Mouse (Mus musculus) erythroblast, embryonic 14.5 days (primary cell): ENCODE data around the gene Tpgs1. TPM values are rescaled to one million over a fixed set of nuclear protein-coding genes. Genes with fewer than 3 reads are reported as not detected.

Experiments
- H3K27me3 ChIP-seq: 2 replicates; pipeline ENCODE4 v1.6.1; 2012; ENCODE audit warnings: inconsistent platforms; ENCODE audit not compliant: control insufficient read depth
- H3K36me3 ChIP-seq: 2 replicates; pipeline ENCODE4 v1.6.1; 2012; ENCODE audit warnings: mild to moderate bottlenecking, inconsistent platforms; ENCODE audit not compliant: control insufficient read depth
- H3K4me1 ChIP-seq: 2 replicates; pipeline ENCODE4 v1.6.1; 2012; ENCODE audit warnings: inconsistent platforms; ENCODE audit not compliant: control insufficient read depth
- H3K4me3 ChIP-seq: replicated peaks from 2 replicates; pipeline ENCODE3; 2012; ENCODE audit warnings: moderate library complexity, mild to moderate bottlenecking, inconsistent platforms
- H3K9me3 ChIP-seq: 2 replicates; pipeline ENCODE4 v1.6.1; 2012; ENCODE audit warnings: low read length, inconsistent platforms, mixed read lengths; ENCODE audit not compliant: control insufficient read depth
- GATA1 ChIP-seq: IDR thresholded peaks from 2 replicates; pipeline ENCODE4 v1.6.1; 2012; ENCODE audit warnings: low read length, inconsistent platforms, mixed read lengths
- TAL1 ChIP-seq: IDR thresholded peaks from 3 replicates; pipeline ENCODE4 v1.6.1; 2012; ENCODE audit warnings: low read length, inconsistent platforms, mixed read lengths
- polyA plus RNA-seq: library from polyadenylated mRNA; stranded (reverse); fragments of >175 nt; gene quantifications from 2 replicates; pipeline ENCODE4 v1.2.3, GENCODE M21; 2012

The Tpgs1 gene
- polyA plus RNA-seq, 1 experiment, result 15.5 TPM

DNA sequence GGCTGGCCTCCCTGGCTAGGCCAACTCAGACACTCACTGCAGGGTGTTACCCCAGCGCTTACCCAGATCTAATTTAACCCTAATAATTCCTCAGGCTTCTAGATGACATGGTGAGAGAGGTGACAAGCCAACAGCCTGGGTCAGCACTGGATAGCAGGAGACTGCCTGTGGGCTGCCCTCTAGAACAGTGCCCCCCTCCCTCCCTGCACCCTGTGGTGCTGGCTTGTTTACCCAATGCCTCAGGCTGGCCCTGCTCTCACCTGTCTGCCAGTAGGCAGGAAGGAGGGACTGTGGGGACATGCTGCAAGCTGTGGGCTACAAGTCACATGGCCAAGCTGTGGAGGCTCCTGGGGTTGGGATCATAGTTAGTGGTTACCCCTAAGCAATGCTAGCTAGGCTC lies 38.0 kb downstream of the Tpgs1 start:
- Histone ChIP-seq H3K36me3 (peaks cover 74% of the 10 kb centered on the region), H3K9me3 (no peaks in the 10 kb centered on the region), H3K4me3 (peak overlapping the region; percentile 81), H3K4me1 (peaks cover 75% of the 10 kb centered on the region), H3K27me3 (no peaks in the 10 kb centered on the region; the same call in 1 of the 2 replicates)
- TF ChIP-seq TAL1, result no peak
- TF ChIP-seq GATA1, result no peak

DNA sequence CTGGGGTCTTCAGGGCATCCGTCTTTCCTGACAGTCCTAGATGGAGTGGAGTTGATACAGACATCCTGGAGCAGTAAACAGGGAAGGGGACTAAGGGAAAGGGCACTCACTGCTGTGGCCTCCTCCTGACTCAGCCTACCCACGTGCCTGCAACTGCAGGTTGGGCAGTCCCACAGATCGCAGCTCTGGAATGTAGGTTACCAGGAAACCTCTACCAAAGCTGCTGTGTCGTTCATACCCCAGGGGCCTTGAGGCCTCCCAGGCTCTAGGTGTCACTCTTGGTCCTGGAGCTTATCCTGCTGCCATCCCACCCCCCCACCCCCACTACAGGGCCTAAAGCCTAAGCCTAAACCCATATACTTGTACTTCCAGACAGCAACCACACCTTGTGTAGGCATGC lies 38.6 kb downstream of the Tpgs1 start:
- Histone ChIP-seq H3K4me3 (peak overlapping the region; percentile 81), H3K4me1 (peaks cover 80% of the 10 kb centered on the region), H3K9me3 (no peaks in the 10 kb centered on the region), H3K27me3 (no peaks in the 10 kb centered on the region; the same call in 1 of the 2 replicates), H3K36me3 (peaks cover 79% of the 10 kb centered on the region)
- TF ChIP-seq TAL1 (no peak), GATA1 (no peak)

- H3K4me1 ChIP-seq, result peaks cover 86% of the 10 kb centered on the region
- no peaks in the 10 kb centered on the region for H3K9me3 ChIP-seq
- H3K4me3 ChIP-seq, result peak overlapping the region; percentile 81
- no peak for TF ChIP-seq GATA1
- no peak for TF ChIP-seq TAL1
- peaks cover under 1% of the 10 kb centered on the region for H3K27me3 ChIP-seq
- peaks cover 88% of the 10 kb centered on the region for H3K36me3 ChIP-seq
Observed at GRCm38 (mm10) chr10:79708668-79709067, 39.5 kb downstream of the Tpgs1 start.

GRCm38 (mm10) chr10:79709307-79709706 lies 40.1 kb downstream of the Tpgs1 start:
- Histone ChIP-seq H3K27me3 (peaks cover 7% of the 10 kb centered on the region), H3K4me1 (peaks cover 86% of the 10 kb centered on the region), H3K36me3 (peaks cover 89% of the 10 kb centered on the region), H3K9me3 (no peaks in the 10 kb centered on the region), H3K4me3 (peak overlapping the region; percentile 81)
- no peak for TF ChIP-seq TAL1
- TF ChIP-seq GATA1, result no peak

DNA sequence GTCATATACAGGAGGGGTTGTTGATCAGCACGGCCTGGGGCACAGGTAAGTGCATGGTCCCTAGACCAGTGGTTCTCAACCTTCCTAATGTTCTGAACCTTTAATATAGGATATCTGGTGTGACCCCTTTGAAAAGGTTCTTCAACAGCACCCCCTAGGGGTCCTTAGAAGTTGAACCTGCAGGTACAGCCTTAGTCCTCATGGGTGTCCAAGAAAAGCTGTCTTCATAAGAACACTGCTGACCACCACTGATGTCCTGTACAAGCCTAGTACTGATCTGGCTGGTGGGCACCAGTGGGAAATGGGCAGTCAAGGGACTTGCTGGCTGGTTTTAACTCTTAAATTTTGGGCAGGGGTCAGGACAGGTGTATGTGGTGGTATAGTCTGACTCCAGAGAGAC lies 42.9 kb downstream of the Tpgs1 start:
- Histone ChIP-seq H3K4me1 (peaks cover 79% of the 10 kb centered on the region), H3K36me3 (peaks cover 66% of the 10 kb centered on the region)

DNA sequence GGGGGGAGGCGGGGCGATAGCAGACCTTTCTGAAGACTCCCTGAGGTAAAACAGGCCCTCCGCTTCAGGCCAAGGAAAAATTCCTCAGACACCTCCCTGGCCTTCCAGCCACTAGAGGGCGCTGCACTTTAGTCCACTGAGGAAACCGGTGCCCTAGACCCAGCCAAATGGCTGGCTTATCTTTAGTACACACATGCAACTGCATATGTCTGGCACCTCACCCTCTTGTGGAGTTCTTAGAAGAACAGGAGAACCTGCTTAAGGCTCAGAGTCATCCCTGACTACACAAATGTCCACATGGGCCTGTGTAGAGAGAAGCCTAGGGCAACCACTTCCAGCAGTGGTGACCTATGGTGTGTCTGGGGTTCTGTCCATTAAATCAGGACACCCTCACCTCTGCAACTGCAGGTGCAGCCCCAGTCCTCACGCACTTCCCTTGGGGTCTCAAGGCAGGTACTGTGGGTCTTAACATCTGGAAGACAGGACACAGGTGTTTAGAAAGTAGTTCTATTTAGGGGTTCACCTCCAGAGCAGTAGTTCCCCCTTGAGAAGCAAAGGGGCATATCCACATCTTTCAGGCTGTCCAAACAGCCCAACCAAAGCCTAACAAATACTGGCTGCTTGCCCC lies 43.4 kb downstream of the Tpgs1 start:
- H3K9me3 ChIP-seq, result peaks cover 7% of the 10 kb centered on the region; the same call in 1 of the 2 replicates
- H3K4me3 ChIP-seq, result peak overlapping the region; percentile 47
- peaks cover 61% of the 10 kb centered on the region for H3K36me3 ChIP-seq
- peak; percentile 95 for TF ChIP-seq TAL1
- TF ChIP-seq GATA1, result peak; percentile 73
- peaks cover 78% of the 10 kb centered on the region for H3K4me1 ChIP-seq
- peaks cover 40% of the 10 kb centered on the region for H3K27me3 ChIP-seq

More for the DNA sequence above, 42.9 kb downstream of the Tpgs1 start:
- H3K4me3 ChIP-seq, result peak overlapping the region; percentile 5
- TF ChIP-seq TAL1 (no peak), GATA1 (no peak)
- H3K27me3 ChIP-seq, result peaks cover 34% of the 10 kb centered on the region
- peaks cover 6% of the 10 kb centered on the region; the same call in 1 of the 2 replicates for H3K9me3 ChIP-seq

GRCm38 (mm10) chr10:79713163-79713562 lies 44.0 kb downstream of the Tpgs1 start:
- TF ChIP-seq TAL1 (no peak), GATA1 (no peak)
- Histone ChIP-seq H3K36me3 (peaks cover 55% of the 10 kb centered on the region), H3K27me3 (peaks cover 45% of the 10 kb centered on the region), H3K4me1 (peaks cover 76% of the 10 kb centered on the region), H3K9me3 (peaks cover 7% of the 10 kb centered on the region; the same call in 1 of the 2 replicates), H3K4me3 (peak overlapping the region; percentile 47)

DNA sequence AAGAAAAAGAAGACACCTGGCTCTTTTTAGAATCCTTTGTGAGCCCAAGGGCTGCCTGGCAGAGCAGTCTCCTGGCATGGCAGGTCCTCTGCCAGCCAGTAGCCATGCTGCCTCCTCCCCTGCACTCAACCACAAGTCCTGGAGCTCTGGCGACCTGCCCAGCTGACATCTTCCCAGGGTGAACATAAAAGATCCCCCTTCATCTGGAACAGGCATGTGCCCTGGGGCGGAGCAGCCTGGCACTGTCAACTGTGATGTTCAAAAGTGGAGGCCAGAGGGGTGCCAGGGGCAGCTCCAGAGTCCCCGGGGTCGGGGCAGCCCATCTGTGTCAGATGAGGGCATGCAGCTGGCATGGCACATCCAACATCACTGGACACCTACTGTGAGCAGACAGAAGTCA lies 45.8 kb downstream of the Tpgs1 start:
- no peak overlapping the region for H3K4me3 ChIP-seq
- H3K36me3 ChIP-seq, result peaks cover 37% of the 10 kb centered on the region
- peaks cover 58% of the 10 kb centered on the region for H3K4me1 ChIP-seq
- TF ChIP-seq GATA1, result no peak
- TF ChIP-seq TAL1, result no peak
- H3K9me3 ChIP-seq, result peaks cover 7% of the 10 kb centered on the region; the same call in 1 of the 2 replicates
- H3K27me3 ChIP-seq, result peaks cover 64% of the 10 kb centered on the region

GRCm38 (mm10) chr10:79716254-79716987 lies 47.3 kb downstream of the Tpgs1 start, which contains the start of gene Hcn2:
Hcn2 (plus strand) TSS chr10:79716634.
- Histone ChIP-seq H3K27me3 (peaks cover 75% of the 10 kb centered on the region), H3K4me3 (peak within 1 kb of the TSS; percentile 58)
- TF ChIP-seq GATA1 (no peak), TAL1 (no peak)

More at GRCm38 (mm10) chr10:79716254-79716987, 47.3 kb downstream of the Tpgs1 start, which contains the start of gene Hcn2:
- H3K4me1 ChIP-seq, result peaks cover 43% of the 10 kb centered on the region
- peaks cover 7% of the 10 kb centered on the region; the same call in 1 of the 2 replicates for H3K9me3 ChIP-seq
- H3K36me3 ChIP-seq, result peaks cover 23% of the 10 kb centered on the region
